8 mouse cellular contexts compared by ENCODE assay signal in genomic region chr10:60218033-60218590, GRCm38 (mm10). TPM values are rescaled to one million over a fixed set of nuclear protein-coding genes. Genes with fewer than 3 reads are reported as not detected.
A peak's percentile ranks its signal among the peaks of the same experiment; 100 is the strongest.
DNase-seq lines count a peak whose midpoint lies in the region; ATAC-seq and TF ChIP-seq lines count a peak whose summit lies in the region.

No protein-coding gene starts in this region.

- H3K36me3 ChIP-seq in lung, embryonic 15.5 days: no peaks in the 10 kb centered on the region
- no peaks in the 10 kb centered on the region for H3K36me3 ChIP-seq in limb, embryonic 11.5 days (ENCODE audit: control insufficient read depth, insufficient read depth, low read length)

- 0 out of 2 replicates have a peak, but pooled peaks cover 6% of the 10 kb centered on the region for H3K27me3 ChIP-seq in lung, embryonic 15.5 days
- no peaks in the 10 kb centered on the region for H3K27me3 ChIP-seq in limb, embryonic 11.5 days (ENCODE audit: control insufficient read depth, insufficient read depth, low read length)

- H3K9ac ChIP-seq in lung, embryonic 15.5 days: peak overlapping the region; percentile 73
- peak overlapping the region; percentile 88 for H3K9ac ChIP-seq in limb, embryonic 11.5 days (ENCODE audit: low read length)

- H3K9me3 ChIP-seq in lung, embryonic 15.5 days: no peaks in the 10 kb centered on the region
- no peaks in the 10 kb centered on the region for H3K9me3 ChIP-seq in limb, embryonic 11.5 days (ENCODE audit: control insufficient read depth, low read length)

- H3K4me1 ChIP-seq in lung, embryonic 15.5 days: peaks cover 61% of the 10 kb centered on the region
- H3K4me1 ChIP-seq in embryonic fibroblast, embryonic 13.5 days (ENCODE audit: control insufficient read depth, insufficient read depth, low read length): no peaks in the 10 kb centered on the region
- H3K4me1 ChIP-seq in limb, embryonic 11.5 days (ENCODE audit: control insufficient read depth, insufficient read depth, low read length): 0 out of 2 replicates have a peak, but pooled peaks cover 2% of the 10 kb centered on the region

- WGBS in lung, embryonic 15.5 days: 7% methylated on average over 18 of the region's 18 CpGs
- WGBS in limb, embryonic 11.5 days: 7% methylated on average over 18 of the region's 18 CpGs

- intact Hi-C loops in left cerebral cortex, postnatal 25 days (cut with DNase I): no loop called here

- peak overlapping the region; percentile 74 for H3K4me3 ChIP-seq in lung, embryonic 15.5 days
- peak overlapping the region; percentile 29 for H3K4me3 ChIP-seq in embryonic fibroblast, embryonic 13.5 days (ENCODE audit: insufficient read depth, low read length)
- peak overlapping the region; percentile 81 for H3K4me3 ChIP-seq in limb, embryonic 11.5 days (ENCODE audit: low read depth, low read length)

- no peak for DNase-seq in lung, postnatal 10 days
- DNase-seq in limb, embryonic 11.5 days (ENCODE audit: low spot score): peak; percentile 56
- peak; percentile 34 for DNase-seq in retina, postnatal 1 day
- DNase-seq in left cerebral cortex, adult 8-10 months (ENCODE audit: low spot score in 2 of 2): no peak
- no peak for DNase-seq in left cerebral cortex, postnatal 25 days (ENCODE audit: low spot score in 2 of 2)
- DNase-seq in adrenal gland, adult 18-20 months (ENCODE audit: low spot score in 2 of 2): no peak

- TF ChIP-seq POLR2A in embryonic fibroblast, embryonic 13.5 days (IDR thresholded peaks at IDR 0.05; ENCODE audit: low read depth, low read length): no peak

- peak overlapping the region; percentile 83 for H3K27ac ChIP-seq in lung, embryonic 15.5 days
- H3K27ac ChIP-seq in embryonic fibroblast, embryonic 13.5 days (ENCODE audit: insufficient read depth, low read length): no peak overlapping the region
- H3K27ac ChIP-seq in limb, embryonic 11.5 days (replicated peaks; ENCODE audit: low read depth, low read length): no peak overlapping the region

- TF ChIP-seq CTCF in embryonic fibroblast, embryonic 13.5 days (IDR thresholded peaks at IDR 0.05; ENCODE audit: borderline replicate concordance, insufficient read depth, low read length): no peak

- H3K4me2 ChIP-seq in lung, embryonic 15.5 days: peak overlapping the region; percentile 88
- H3K4me2 ChIP-seq in limb, embryonic 11.5 days (ENCODE audit: low read depth, severe bottlenecking): peak overlapping the region; percentile 90

- ATAC-seq in lung, embryonic 15.5 days (ENCODE audit: borderline replicate concordance, extremely low read depth, low FRiP score, low TSS enrichment): no peak
- ATAC-seq in limb, embryonic 11.5 days (ENCODE audit: insufficient number of reproducible peaks, low FRiP score, low TSS enrichment, low read depth): no peak

RNA-seq across cellular contexts. Expression of gene Chst3, which starts 0.9 kb away (rescaled TPM):
- polyA plus RNA-seq in lung, embryonic 15.5 days (2015; fragmentation: Nextera tagmentation; extraction: Ambion mirVana): 2.5 TPM in 2 replicates
- 0.13 and 0.63 TPM in 2 replicates for polyA plus RNA-seq in embryonic fibroblast, embryonic 13.5 days (2011; ENCODE audit: insufficient read length, low read depth, missing spikeins)
- 1.3 and 2.0 TPM in 2 replicates for polyA plus RNA-seq in limb, embryonic 11.5 days (2014; fragmentation: Nextera tagmentation; extraction: Ambion mirVana)
- total RNA-seq in left cerebral cortex, adult 8-10 months (2022): 1 to 10 TPM; 1.2 to 2.0 (median 1.9) TPM
- total RNA-seq in left cerebral cortex, postnatal 25 days (2021): 1 to 10 TPM; 1.6 to 1.8 TPM
- total RNA-seq in adrenal gland, adult 18-20 months (2021): under 1 TPM; 0.77 to 0.86 TPM

RNA-seq across cellular contexts. Expression of gene Psap, which starts 59.3 kb away (rescaled TPM):
- 118 and 124 TPM in 2 replicates for polyA plus RNA-seq in lung, embryonic 15.5 days (2015; fragmentation: Nextera tagmentation; extraction: Ambion mirVana)
- polyA plus RNA-seq in embryonic fibroblast, embryonic 13.5 days (2011; ENCODE audit: insufficient read length, low read depth, missing spikeins): 665 and 734 TPM in 2 replicates
- 50.6 and 54.8 TPM in 2 replicates for polyA plus RNA-seq in limb, embryonic 11.5 days (2014; fragmentation: Nextera tagmentation; extraction: Ambion mirVana)
- 1,000 to 10,000 TPM; 1,605 to 1,722 (median 1,654) TPM for total RNA-seq in left cerebral cortex, adult 8-10 months (2022)
- total RNA-seq in left cerebral cortex, postnatal 25 days (2021): 1,000 to 10,000 TPM; 1,491 to 1,558 TPM
- total RNA-seq in adrenal gland, adult 18-20 months (2021): 1,000 to 10,000 TPM; 1,159 to 1,329 TPM

Comparison
In these comparisons a context has a peak if more than half of its experiments do, and no peak if none do; other contexts are left out.
1. H3K4me3 ChIP-seq: peak in every context shown above with its lines; median percentile 81 in limb, embryonic 11.5 days; 74 in lung, embryonic 15.5 days; 29 in embryonic fibroblast, embryonic 13.5 days.
2. DNase-seq: peak in limb, embryonic 11.5 days (single experiment) and retina, postnatal 1 day (single experiment); none in lung, postnatal 10 days (single experiment), left cerebral cortex, adult 8-10 months (0 of 2), left cerebral cortex, postnatal 25 days (0 of 2) and adrenal gland, adult 18-20 months (0 of 2).